9 mouse cellular contexts compared by ENCODE assay signal in the genomic region with DNA sequence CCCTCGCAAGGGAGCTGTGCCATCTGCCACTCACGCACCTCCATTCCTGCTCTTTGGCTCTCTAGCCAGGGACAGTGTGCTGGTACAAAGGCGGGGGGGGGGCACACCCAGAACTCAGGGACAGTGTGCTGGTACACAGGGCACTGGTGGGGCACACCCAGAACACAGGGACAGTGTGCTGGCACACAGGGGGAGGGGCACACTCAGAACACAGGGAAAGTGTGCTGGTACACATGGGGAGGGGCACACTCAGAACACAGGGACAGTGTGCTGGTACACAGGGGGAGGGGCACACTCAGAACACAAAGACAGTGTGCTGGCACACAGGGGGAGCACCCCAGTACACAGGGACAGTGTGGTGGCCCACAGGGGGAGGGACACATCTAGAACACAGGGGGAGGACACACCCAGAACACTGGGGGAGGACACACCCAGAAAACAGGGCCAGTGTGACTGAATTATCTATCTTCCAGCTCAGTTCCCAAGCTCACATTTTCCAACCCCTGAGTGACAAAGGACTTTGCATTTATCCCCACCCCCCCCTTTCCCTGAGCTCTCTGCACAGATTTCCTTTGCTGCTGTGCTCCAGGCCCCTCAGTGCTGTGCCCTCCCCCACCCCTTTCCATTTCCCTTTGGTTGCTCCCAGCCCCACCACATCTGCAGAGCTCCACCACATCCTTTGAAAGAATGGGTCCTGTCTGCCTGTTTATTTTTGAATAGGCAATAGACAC. TPM values are rescaled to one million over a fixed set of nuclear protein-coding genes. Genes with fewer than 3 reads are reported as not detected.
DNase-seq lines count a peak whose midpoint lies in the region; ATAC-seq lines count a peak whose summit lies in the region.
"Had no signal": no experiment of that assay in that cellular context is flagged by ENCODE, and none has a peak within 500 bp of the region (broad histone marks: within the 10 kb centered on the region; RNA-seq: fewer than 3 reads in every experiment).

No protein-coding gene starts in this region.

- peak; percentile 84 for ATAC-seq in forebrain, embryonic 12.5 days (ENCODE audit: low FRiP score)
- ATAC-seq in granulocyte monocyte progenitor cell, adult 5-6 weeks (replicated peaks; ENCODE audit: poor library complexity, severe bottlenecking), result no peak

- DNase-seq in thymus, postnatal 0 days (ENCODE audit: low spot score), result peak; percentile 9
- DNase-seq in thymus, postnatal 36 days, result no peak
- DNase-seq in kidney, postnatal 14 days, result peak; percentile 27
- DNase-seq in midbrain, embryonic 10.5 days (ENCODE audit: low spot score), result peak; percentile 73
- no peak for DNase-seq in layer of hippocampus, postnatal 10 days (ENCODE audit: low spot score in 2 of 2)
- DNase-seq in adrenal gland, adult 8-10 months, result no peak

- H3K9ac ChIP-seq in forebrain, embryonic 12.5 days, result no peak overlapping the region; the same call in 1 of the 2 replicates

- H3K27ac ChIP-seq in forebrain, embryonic 12.5 days, result peak overlapping the region; percentile 94
- H3K27ac ChIP-seq in midbrain, embryonic 10.5 days (replicated peaks), result peak overlapping the region; percentile 96

- peaks cover 69% of the 10 kb centered on the region for H3K4me1 ChIP-seq in forebrain, embryonic 12.5 days
- H3K4me1 ChIP-seq in midbrain, embryonic 10.5 days, result peaks cover 74% of the 10 kb centered on the region

- no peaks in the 10 kb centered on the region for H3K9me3 ChIP-seq in forebrain, embryonic 12.5 days
- no peaks in the 10 kb centered on the region for H3K9me3 ChIP-seq in midbrain, embryonic 10.5 days (replicated peaks)
- H3K9me3 ChIP-seq: megakaryocyte, embryonic 14.5 days had no signal

- WGBS in forebrain, embryonic 12.5 days, result 26% methylated on average over 3 of the region's 3 CpGs
- 64% methylated on average over 3 of the region's 3 CpGs for WGBS in midbrain, embryonic 10.5 days

- no peak overlapping the region for H3K4me3 ChIP-seq in forebrain, embryonic 12.5 days (replicated peaks)
- H3K4me3 ChIP-seq in midbrain, embryonic 10.5 days, result peak overlapping the region; percentile 29
- H3K4me3 ChIP-seq: megakaryocyte, embryonic 14.5 days had no signal

- no peaks in the 10 kb centered on the region for H3K36me3 ChIP-seq in forebrain, embryonic 12.5 days (replicated peaks)
- H3K36me3 ChIP-seq in midbrain, embryonic 10.5 days, result no peaks in the 10 kb centered on the region

- peak overlapping the region; percentile 13; the same call in 1 of the 2 replicates for H3K4me2 ChIP-seq in forebrain, embryonic 12.5 days

- no peaks in the 10 kb centered on the region for H3K27me3 ChIP-seq in forebrain, embryonic 12.5 days
- no peaks in the 10 kb centered on the region for H3K27me3 ChIP-seq in midbrain, embryonic 10.5 days (ENCODE audit: low read depth, poor library complexity, severe bottlenecking)
- H3K27me3 ChIP-seq: megakaryocyte, embryonic 14.5 days had no signal

RNA-seq across cellular contexts. Expression of a gene that starts 58.9 kb away (rescaled TPM):
- 3.5 and 4.5 TPM in 2 replicates for polyA plus RNA-seq in thymus, postnatal 0 days (2015; fragmentation: Nextera tagmentation; extraction: Ambion mirVana)
- polyA plus RNA-seq in forebrain, embryonic 12.5 days (2016; fragmentation: Nextera tagmentation; extraction: Ambion mirVana), result 14.4 and 15.7 TPM in 2 replicates
- polyA plus RNA-seq in midbrain, embryonic 10.5 days (2016; fragmentation: Nextera tagmentation; extraction: Ambion mirVana), result 10.1 and 12.1 TPM in 2 replicates
- 6.6 and 11.5 TPM in 2 replicates for total RNA-seq in granulocyte monocyte progenitor cell, adult 5-6 weeks (2014; fragmentation: Nextera tagmentation)
- 4.8 and 5.6 TPM in 2 replicates for total RNA-seq in granulocyte monocyte progenitor cell, adult 5-6 weeks (2017)
- 10 to 100 TPM; 16.2 to 16.7 TPM for total RNA-seq in layer of hippocampus, postnatal 10 days (2021)
- 10 to 100 TPM; 11.9 to 29.3 (median 17.8) TPM for total RNA-seq in adrenal gland, adult 8-10 months (2022)

Comparison
In these comparisons a context has a peak if more than half of its experiments do, and no peak if none do; other contexts are left out.
1. DNase-seq: peak in thymus, postnatal 0 days (single experiment), kidney, postnatal 14 days (single experiment) and midbrain, embryonic 10.5 days (single experiment); none in thymus, postnatal 36 days (0 of 2), layer of hippocampus, postnatal 10 days (0 of 2) and adrenal gland, adult 8-10 months (single experiment).